Mouse (Mus musculus): ENCODE measurements around the gene Hmcn2.

DNA sequence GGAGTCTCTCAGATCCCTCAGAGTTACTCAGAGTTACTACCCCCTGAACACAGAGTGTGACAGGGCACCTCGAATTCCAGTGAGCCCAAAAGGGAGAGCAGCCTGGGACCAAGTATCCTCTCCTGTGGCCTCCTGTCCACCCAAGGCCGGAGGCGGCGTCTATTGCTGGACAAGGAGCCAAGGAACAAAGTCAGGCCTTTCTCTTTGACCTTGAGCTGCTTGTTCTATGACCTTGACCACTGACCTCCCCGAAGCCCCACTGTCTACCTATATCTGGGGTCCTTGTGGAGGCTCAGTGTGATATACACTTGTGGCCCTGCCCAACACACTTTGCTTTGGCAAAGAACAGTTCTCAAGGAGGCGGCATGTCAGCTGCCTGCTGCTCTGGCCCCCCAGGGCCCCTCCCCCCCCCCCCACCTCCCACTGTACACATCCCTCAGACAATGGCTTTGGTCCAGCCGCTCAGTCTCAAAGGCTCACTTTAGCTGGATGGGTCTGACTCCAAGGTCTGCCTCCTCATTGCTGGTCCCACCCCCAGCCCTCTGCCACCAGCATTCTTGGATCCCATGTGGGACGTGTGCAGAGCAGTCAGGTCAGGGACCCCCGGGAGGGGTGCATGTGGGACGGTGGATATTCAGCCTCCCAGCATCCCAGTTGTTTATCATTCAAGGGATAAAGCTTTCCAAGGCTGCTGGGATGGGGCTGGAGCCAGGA lies 162.0 kb downstream of the Hmcn2 start:
- TF ChIP-seq CTCF (IDR thresholded peaks at IDR 0.05; ENCODE audit: extremely low read depth, insufficient read length, insufficient replicate concordance, low read depth, low read length), result no peak
- TF ChIP-seq POLR2A (IDR thresholded peaks at IDR 0.05; ENCODE audit: low read depth, low read length), result no peak
